Mouse (Mus musculus) limb, embryonic 15.5 days (tissue): ENCODE measurements around the gene Supt6. TPM values are rescaled to one million over a fixed set of nuclear protein-coding genes. Genes with fewer than 3 reads are reported as not detected.
A peak's percentile ranks its signal among the peaks of the same experiment; 100 is the strongest.

Source experiments
- ATAC-seq: fragments of 200-750 bp; cut with Nextera tagmentation; 2 replicates; pipeline ENCODE4 v1.8.0; 2017; ENCODE audit warnings: low read depth, moderate TSS enrichment; ENCODE audit not compliant: insufficient number of reproducible peaks, low FRiP score, low TSS enrichment
- H3K27ac ChIP-seq: fragments of 300-500 bp; sonication (generic); 2 replicates; pipeline ENCODE4 v1.5.1; 2015; ENCODE audit warnings: moderate library complexity, mild to moderate bottlenecking, inconsistent platforms
- H3K27me3 ChIP-seq: fragments of 300-500 bp; sonication (generic); 2 replicates; pipeline ENCODE4 v1.6.1; 2015; ENCODE audit warnings: inconsistent platforms
- H3K36me3 ChIP-seq: fragments of 300-500 bp; sonication (generic); 2 replicates; pipeline ENCODE4 v1.6.1; 2015; ENCODE audit warnings: inconsistent platforms
- H3K4me1 ChIP-seq: fragments of 300-500 bp; sonication (generic); 2 replicates; pipeline ENCODE4 v1.6.1; 2015; ENCODE audit warnings: inconsistent platforms
- H3K4me2 ChIP-seq: fragments of 300-500 bp; sonication (generic); 2 replicates; pipeline ENCODE4 v1.6.1; 2015; ENCODE audit warnings: mild to moderate bottlenecking, inconsistent platforms
- H3K4me3 ChIP-seq: fragments of 300-500 bp; sonication (generic); 2 replicates; pipeline ENCODE4 v1.5.1; 2015; ENCODE audit warnings: mild to moderate bottlenecking, inconsistent platforms
- H3K9ac ChIP-seq: fragments of 300-500 bp; sonication (generic); 2 replicates; pipeline ENCODE4 v1.6.1; 2015; ENCODE audit warnings: inconsistent platforms
- H3K9me3 ChIP-seq: fragments of 300-500 bp; sonication (generic); 2 replicates; pipeline ENCODE4 v1.6.1; 2016; ENCODE audit warnings: inconsistent platforms
- whole genome bisulfite sequencing: fragments of 180-500 bp; shearing (Covaris S2); methylation state at CpG from one replicate; pipeline ENCODE4 v1.1.7; 2015; 5-methylcytosine and 5-hydroxymethylcytosine counted together
- microRNA-seq: library from miRNA; unstranded; fragments of <30 nt; microRNA quantifications from one replicate; pipeline ENCODE4, GENCODE M21; 2016
- polyA plus RNA-seq: library from polyadenylated mRNA; unstranded; fragments of >200 nt; fragmentation: Nextera tagmentation; extraction: Ambion mirVana; gene quantifications from 2 replicates; pipeline ENCODE4 v1.2.1, GENCODE M21; 2015

The Supt6 gene
- polyA plus RNA-seq, 1 experiment from 2014 or later = 28.2 TPM

GRCm38 (mm10) chr11:78162504-78162903, 83.3 kb downstream of the Supt6 start:
- Histone ChIP-seq H3K9me3 (no peaks in the 10 kb centered on the region), H3K4me2 (peak overlapping the region; percentile 90), H3K27me3 (no peaks in the 10 kb centered on the region), H3K4me1 (peaks cover 67% of the 10 kb centered on the region), H3K9ac (no peak overlapping the region), H3K27ac (peak overlapping the region; percentile 98), H3K4me3 (peak overlapping the region; percentile 86), H3K36me3 (peaks cover 46% of the 10 kb centered on the region)
- no peak for ATAC-seq
- 25% methylated on average over 6 of the region's 6 CpGs for WGBS

DNA sequence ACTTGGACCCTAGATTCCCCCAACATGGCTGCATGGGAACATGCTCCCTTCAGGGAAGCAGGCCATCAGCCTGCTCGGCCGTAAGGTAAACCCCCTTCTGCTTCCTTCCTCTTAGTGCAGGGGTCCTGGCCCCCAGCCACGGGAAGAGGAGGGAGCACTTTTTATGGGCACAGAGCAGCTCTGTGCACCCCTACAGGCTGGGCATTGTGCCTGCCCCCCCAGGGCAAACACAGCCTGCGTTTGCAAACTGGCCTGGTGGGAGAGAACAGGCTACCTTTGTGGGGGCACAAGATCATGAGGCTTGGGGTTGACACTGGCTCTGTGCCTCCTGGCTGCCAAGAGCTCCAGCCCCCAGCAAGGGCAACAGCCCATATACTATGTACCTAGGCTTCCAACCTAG, 83.8 kb downstream of the Supt6 start:
- Histone ChIP-seq H3K27me3 (no peaks in the 10 kb centered on the region), H3K27ac (peak overlapping the region; percentile 98), H3K9me3 (no peaks in the 10 kb centered on the region), H3K36me3 (peaks cover 49% of the 10 kb centered on the region), H3K9ac (no peak overlapping the region), H3K4me1 (peaks cover 66% of the 10 kb centered on the region), H3K4me3 (peak overlapping the region; percentile 86), H3K4me2 (peak overlapping the region; percentile 90)
- peak; percentile 0; the same call in 1 of the 2 replicates for ATAC-seq
- WGBS = 27% methylated on average over 4 of the region's 4 CpGs

DNA sequence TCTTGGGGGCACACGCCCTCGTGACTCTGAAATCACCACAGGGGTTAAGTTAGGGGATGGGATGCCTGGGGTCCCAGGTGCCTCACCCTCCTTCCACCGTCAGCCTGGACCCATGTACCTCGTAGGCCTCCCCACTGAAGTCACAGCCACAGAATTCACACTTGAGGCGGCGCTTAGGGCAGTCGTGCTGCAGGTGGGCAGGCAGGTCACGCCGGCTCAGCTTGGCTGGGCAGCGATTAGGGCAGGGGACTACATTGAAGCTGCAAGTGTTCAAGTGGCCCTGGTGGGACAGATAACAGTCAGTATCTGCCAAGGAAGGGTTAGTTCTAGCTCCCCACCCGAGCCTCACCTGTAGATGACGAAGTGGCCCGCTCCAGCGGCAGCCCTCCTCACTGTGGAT, 84.6 kb downstream of the Supt6 start:
- Histone ChIP-seq H3K4me2 (0 out of 2 replicates have a peak overlapping the region, but pooled peaks have one; percentile 0), H3K4me1 (peaks cover 58% of the 10 kb centered on the region), H3K4me3 (no peak overlapping the region), H3K27ac (0 out of 2 replicates have a peak overlapping the region, but pooled peaks have one; percentile 35), H3K27me3 (no peaks in the 10 kb centered on the region), H3K9ac (no peak overlapping the region), H3K9me3 (no peaks in the 10 kb centered on the region), H3K36me3 (peaks cover 57% of the 10 kb centered on the region)
- no peak for ATAC-seq
- WGBS = 87% methylated on average over 14 of the region's 14 CpGs

- Histone ChIP-seq H3K4me1 (peaks cover 54% of the 10 kb centered on the region), H3K4me2 (no peak overlapping the region), H3K27ac (0 out of 2 replicates have a peak overlapping the region, but pooled peaks have one; percentile 35), H3K27me3 (no peaks in the 10 kb centered on the region), H3K4me3 (no peak overlapping the region), H3K9me3 (no peaks in the 10 kb centered on the region), H3K36me3 (peaks cover 59% of the 10 kb centered on the region), H3K9ac (no peak overlapping the region)
- WGBS = 88% methylated on average over 3 of the region's 3 CpGs
- ATAC-seq = no peak
Measured at GRCm38 (mm10) chr11:78160675-78161074, 85.1 kb downstream of the Supt6 start.

GRCm38 (mm10) chr11:78160171-78160570, 85.6 kb downstream of the Supt6 start:
- peaks cover 52% of the 10 kb centered on the region for H3K4me1 ChIP-seq
- H3K27me3 ChIP-seq = no peaks in the 10 kb centered on the region
- no peak overlapping the region for H3K9ac ChIP-seq
- no peak overlapping the region for H3K4me2 ChIP-seq
- no peaks in the 10 kb centered on the region for H3K9me3 ChIP-seq
- H3K27ac ChIP-seq = 0 out of 2 replicates have a peak overlapping the region, but pooled peaks have one; percentile 11
- 86% methylated on average over 18 of the region's 18 CpGs for WGBS
- H3K4me3 ChIP-seq = no peak overlapping the region
- peaks cover 61% of the 10 kb centered on the region for H3K36me3 ChIP-seq
- no peak for ATAC-seq

GRCm38 (mm10) chr11:78159557-78159956, 86.2 kb downstream of the Supt6 start:
- Histone ChIP-seq H3K4me2 (no peak overlapping the region), H3K27me3 (no peaks in the 10 kb centered on the region), H3K36me3 (peaks cover 68% of the 10 kb centered on the region), H3K9ac (no peak overlapping the region), H3K4me1 (peaks cover 55% of the 10 kb centered on the region), H3K4me3 (no peak overlapping the region), H3K27ac (no peak overlapping the region), H3K9me3 (no peaks in the 10 kb centered on the region)
- no peak for ATAC-seq
- WGBS = 76% methylated on average over 7 of the region's 7 CpGs

DNA sequence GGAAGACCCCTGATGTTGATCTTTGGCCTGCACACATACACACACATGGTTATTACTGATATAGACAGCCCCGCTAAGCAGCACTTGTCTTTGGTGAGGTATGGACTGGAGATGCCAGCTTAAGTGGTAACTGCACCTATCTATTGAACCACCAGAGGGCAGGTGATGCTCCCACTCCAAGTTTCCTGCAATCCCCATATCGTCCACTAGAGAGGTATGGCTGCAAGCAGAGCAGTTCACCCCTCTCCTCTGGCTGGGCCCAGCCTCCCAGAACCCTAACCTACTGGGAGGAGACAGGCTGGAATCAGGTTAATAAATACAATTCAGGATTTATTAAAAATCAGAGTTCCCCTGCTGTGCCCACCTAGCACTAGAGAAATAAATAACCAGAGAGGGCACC, 86.7 kb downstream of the Supt6 start:
- 28% methylated on average over 2 of the region's 2 CpGs for WGBS
- Histone ChIP-seq H3K27ac (no peak overlapping the region), H3K27me3 (no peaks in the 10 kb centered on the region), H3K4me1 (peaks cover 57% of the 10 kb centered on the region), H3K9me3 (no peaks in the 10 kb centered on the region), H3K9ac (no peak overlapping the region), H3K4me3 (no peak overlapping the region), H3K36me3 (peaks cover 72% of the 10 kb centered on the region), H3K4me2 (no peak overlapping the region)
- ATAC-seq = no peak

Small RNA genes within 50 kb of the gene (microRNA-seq; reads per million reads assigned to microRNA genes)
- gene Mir7653 = not detected

Other genes with a start within 250 kb of the Supt6 start
- gene Dhrs13, start 213.7 kb downstream of the Supt6 start, polyA plus RNA-seq = 16.8 and 17.8 TPM in 2 replicates
- gene Flot2, start 208.1 kb downstream of the Supt6 start, polyA plus RNA-seq = 56.1 and 67.6 TPM in 2 replicates
- 30.6 and 33.7 TPM in 2 replicates for gene Eral1, start 165.6 kb downstream of the Supt6 start, polyA plus RNA-seq
- gene Fam222b, start 151.3 kb downstream of the Supt6 start, polyA plus RNA-seq = 10.5 and 13.2 TPM in 2 replicates
- 65.6 and 67.0 TPM in 2 replicates for gene Traf4, start 80.4 kb downstream of the Supt6 start, polyA plus RNA-seq
- 15.4 and 16.2 TPM in 2 replicates for gene Nek8, start 69.3 kb downstream of the Supt6 start, polyA plus RNA-seq
- gene Tlcd1, start 69.3 kb downstream of the Supt6 start, polyA plus RNA-seq = 31.3 and 32.0 TPM in 2 replicates
- gene Rpl23a, start 62.4 kb downstream of the Supt6 start, polyA plus RNA-seq = 1,208 and 1,454 TPM in 2 replicates
- 153 and 164 TPM in 2 replicates for gene Rab34, start 57.6 kb downstream of the Supt6 start, polyA plus RNA-seq
- 3.1 and 3.5 TPM in 2 replicates for gene Proca1, start 52.6 kb downstream of the Supt6 start, polyA plus RNA-seq
- 93.2 and 97.7 TPM in 2 replicates for gene Sdf2, start 241 bp downstream of the Supt6 start, polyA plus RNA-seq
- gene 2610507B11Rik, start 15.8 kb upstream of the Supt6 start, polyA plus RNA-seq = 63.3 and 68.8 TPM in 2 replicates
- gene BC030499, start 44.9 kb upstream of the Supt6 start, polyA plus RNA-seq = 0.09 TPM in 1 of 2 replicates, not detected in the other
- gene Spag5, start 55.5 kb upstream of the Supt6 start, polyA plus RNA-seq = 26.3 and 29.5 TPM in 2 replicates
- 25.0 and 25.5 TPM in 2 replicates for gene Aldoc, start 77.0 kb upstream of the Supt6 start, polyA plus RNA-seq
- 83.9 and 85.7 TPM in 2 replicates for gene Pigs, start 82.4 kb upstream of the Supt6 start, polyA plus RNA-seq
- gene Unc119, start 97.5 kb upstream of the Supt6 start, polyA plus RNA-seq = 35.8 and 44.3 TPM in 2 replicates
- 3.1 and 3.5 TPM in 2 replicates for gene Foxn1, start 140.6 kb upstream of the Supt6 start, polyA plus RNA-seq
- gene Slc13a2, start 176.2 kb upstream of the Supt6 start, polyA plus RNA-seq = 0.10 TPM in 1 of 2 replicates, not detected in the other
- 20.2 and 21.3 TPM in 2 replicates for gene Slc46a1, start 219.7 kb upstream of the Supt6 start, polyA plus RNA-seq